Mouse (Mus musculus) midbrain, embryonic 12.5 days (tissue): ENCODE data around the gene Gm49368. TPM values are rescaled to one million over a fixed set of nuclear protein-coding genes. Genes with fewer than 3 reads are reported as not detected.
"Not testable (repeated sequence)": the region's sequence is repeated elsewhere in the genome, so short reads cannot be mapped to it uniquely, and the experiment has no call there.

ENCODE experiments used
- ATAC-seq: fragments of 200-750 bp; cut with Nextera tagmentation; 2 replicates; pipeline ENCODE4 v1.8.0; 2017; ENCODE audit warnings: low read depth, moderate TSS enrichment, moderate library complexity; ENCODE audit not compliant: low FRiP score
- H3K27ac ChIP-seq: fragments of 300-500 bp; sonication (generic); replicated peaks from 2 replicates; pipeline ENCODE4 v1.5.1; 2016; ENCODE audit warnings: mild to moderate bottlenecking
- H3K27me3 ChIP-seq: fragments of 300-500 bp; sonication (generic); 2 replicates; pipeline ENCODE4 v1.6.1; 2016; ENCODE audit warnings: mild to moderate bottlenecking
- H3K36me3 ChIP-seq: fragments of 300-500 bp; sonication (generic); 2 replicates; pipeline ENCODE4 v1.6.1; 2016
- H3K4me1 ChIP-seq: fragments of 300-500 bp; sonication (generic); 2 replicates; pipeline ENCODE4 v1.6.1; 2016
- H3K4me2 ChIP-seq: fragments of 300-500 bp; sonication (generic); replicated peaks from 2 replicates; pipeline ENCODE4 v1.6.1; 2016; ENCODE audit warnings: mild to moderate bottlenecking, moderate library complexity
- H3K4me3 ChIP-seq: fragments of 300-500 bp; sonication (generic); 2 replicates; pipeline ENCODE4 v1.5.1; 2016; ENCODE audit warnings: mild to moderate bottlenecking
- H3K9ac ChIP-seq: fragments of 300-500 bp; sonication (generic); replicated peaks from 2 replicates; pipeline ENCODE4 v1.6.1; 2016; ENCODE audit warnings: mild to moderate bottlenecking, moderate library complexity
- H3K9me3 ChIP-seq: fragments of 300-500 bp; sonication (generic); 2 replicates; pipeline ENCODE4 v1.6.1; 2016; ENCODE audit warnings: mild to moderate bottlenecking
- WGBS: fragments of 180-500 bp; shearing (Covaris S2); methylation state at CpG from one replicate; pipeline ENCODE4 v1.1.7; 2016; 5-methylcytosine and 5-hydroxymethylcytosine counted together
- polyA plus RNA-seq: library from polyadenylated mRNA; unstranded; fragments of >200 nt; fragmentation: Nextera tagmentation; extraction: Ambion mirVana; gene quantifications from 2 replicates; pipeline ENCODE4 v1.2.1, GENCODE M21; 2016

Gm49368 gene
- not detected in 2 replicates for polyA plus RNA-seq

DNA sequence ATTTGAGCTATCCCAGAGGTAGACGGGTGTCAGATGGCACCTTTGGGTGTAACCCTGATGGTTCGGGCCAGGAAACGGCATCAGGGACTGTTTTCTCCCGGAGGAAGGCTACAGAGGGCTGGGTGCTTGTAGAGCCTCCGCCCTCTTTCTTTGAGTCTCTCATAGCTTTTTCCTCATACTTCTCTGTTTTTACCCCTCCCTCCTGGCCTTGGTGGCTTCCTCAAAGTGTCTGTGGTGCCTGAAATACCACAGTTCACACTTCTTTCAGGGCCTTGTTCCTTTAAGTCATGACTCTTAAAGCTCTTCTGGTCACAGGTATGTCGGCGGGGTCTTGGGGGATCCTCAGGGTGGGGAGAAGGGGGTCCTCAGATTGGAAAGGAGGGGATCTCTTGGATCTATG, at the start of gene Gm49368, which contains the start of gene Itgam:
Gene Gm49368, plus strand, starts transcription at position 228 of the 400 bp plus-strand sequence.
Gene Itgam, plus strand, starts transcription at position 185 of the 400 bp plus-strand sequence.
- Histone ChIP-seq H3K36me3 (no peaks in the 10 kb centered on the region), H3K27ac (no peak within 1 kb of the TSS), H3K9ac (no peak within 1 kb of the TSS), H3K27me3 (no peaks in the 10 kb centered on the region), H3K4me3 (no peak within 1 kb of the TSS), H3K4me2 (no peak within 1 kb of the TSS), H3K4me1 (no peaks in the 10 kb centered on the region), H3K9me3 (no peaks in the 10 kb centered on the region)
- 94% methylated on average over 7 of the region's 7 CpGs for WGBS
- ATAC-seq: no peak

DNA sequence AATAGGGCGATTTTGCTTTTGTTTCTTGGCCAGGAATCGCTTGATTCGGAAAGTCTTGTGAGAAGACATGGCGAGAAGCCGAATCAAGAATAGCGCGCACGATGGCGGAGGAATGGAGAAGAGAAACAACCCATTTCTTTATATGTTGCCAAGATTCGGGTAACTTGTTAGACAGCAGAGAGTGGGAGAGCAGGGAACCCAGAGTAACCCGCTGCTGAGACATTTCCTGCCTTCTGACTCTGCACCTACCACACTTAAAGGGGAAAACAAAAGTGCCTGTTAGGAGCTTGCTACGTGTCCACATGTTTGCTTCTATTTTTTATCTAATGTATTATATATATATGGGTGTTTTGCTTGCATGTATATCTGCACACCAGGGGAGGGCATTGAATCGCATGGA, 49.4 kb upstream of the Gm49368 start:
- H3K36me3 ChIP-seq: no peaks in the 10 kb centered on the region
- no peak overlapping the region for H3K4me2 ChIP-seq
- ATAC-seq: no peak
- no peaks in the 10 kb centered on the region for H3K9me3 ChIP-seq
- no peaks in the 10 kb centered on the region; the same call in 1 of the 2 replicates for H3K27me3 ChIP-seq
- no peaks in the 10 kb centered on the region for H3K4me1 ChIP-seq
- H3K27ac ChIP-seq: no peak overlapping the region
- 92% methylated on average over 13 of the region's 13 CpGs for WGBS
- H3K4me3 ChIP-seq: no peak overlapping the region
- no peak overlapping the region for H3K9ac ChIP-seq

DNA sequence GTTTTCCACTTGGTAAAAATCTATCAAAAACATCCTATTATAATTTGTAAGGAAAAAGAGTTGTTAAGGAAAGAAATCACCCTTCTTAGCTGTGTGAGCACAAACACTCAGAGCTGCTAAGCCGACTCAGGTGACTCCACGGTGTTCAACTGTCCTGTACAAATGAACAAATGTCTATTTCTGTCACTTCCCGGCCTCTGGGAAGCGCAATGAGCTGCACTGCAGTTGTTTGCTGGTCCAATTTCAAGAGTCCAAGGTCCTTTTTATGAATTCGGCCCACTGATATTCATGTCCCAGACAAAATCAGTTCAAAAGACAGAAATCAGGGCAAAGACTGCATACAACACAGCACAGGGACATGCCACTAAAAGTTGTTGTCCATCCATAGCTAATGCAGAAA, 46.3 kb upstream of the Gm49368 start:
- not testable (repeated sequence) for ATAC-seq, H3K9me3 ChIP-seq, H3K4me2 ChIP-seq, H3K4me3 ChIP-seq, H3K27me3 ChIP-seq, H3K9ac ChIP-seq, H3K36me3 ChIP-seq, H3K4me1 ChIP-seq, H3K27ac ChIP-seq
- 89% methylated on average over 5 of the region's 5 CpGs for WGBS

DNA sequence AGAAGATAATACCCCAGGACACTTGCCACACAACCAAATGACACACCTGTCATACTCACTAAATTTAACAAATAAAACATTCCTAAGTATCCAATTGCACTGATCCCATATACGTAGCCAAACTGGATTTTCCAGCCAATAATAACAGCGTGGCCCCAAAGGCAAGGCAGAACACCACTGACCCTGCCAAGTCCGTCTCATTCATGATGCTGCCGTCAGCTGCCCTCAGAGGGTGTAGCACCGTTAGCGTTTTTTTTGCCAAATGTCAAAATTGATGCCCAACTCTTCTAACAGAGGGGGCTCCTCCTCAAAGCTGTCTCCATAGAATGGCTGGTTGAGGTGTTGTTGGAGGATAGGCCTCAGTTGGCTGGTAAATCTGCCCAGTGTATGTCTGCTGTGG, 45.8 kb upstream of the Gm49368 start:
- H3K4me2 ChIP-seq: no peak overlapping the region
- WGBS: 91% methylated on average over 6 of the region's 6 CpGs
- H3K27ac ChIP-seq: no peak overlapping the region
- no peak overlapping the region for H3K4me3 ChIP-seq
- no peak for ATAC-seq
- H3K9me3 ChIP-seq: no peaks in the 10 kb centered on the region
- H3K9ac ChIP-seq: no peak overlapping the region
- H3K27me3 ChIP-seq: no peaks in the 10 kb centered on the region
- H3K36me3 ChIP-seq: no peaks in the 10 kb centered on the region
- H3K4me1 ChIP-seq: no peaks in the 10 kb centered on the region

DNA sequence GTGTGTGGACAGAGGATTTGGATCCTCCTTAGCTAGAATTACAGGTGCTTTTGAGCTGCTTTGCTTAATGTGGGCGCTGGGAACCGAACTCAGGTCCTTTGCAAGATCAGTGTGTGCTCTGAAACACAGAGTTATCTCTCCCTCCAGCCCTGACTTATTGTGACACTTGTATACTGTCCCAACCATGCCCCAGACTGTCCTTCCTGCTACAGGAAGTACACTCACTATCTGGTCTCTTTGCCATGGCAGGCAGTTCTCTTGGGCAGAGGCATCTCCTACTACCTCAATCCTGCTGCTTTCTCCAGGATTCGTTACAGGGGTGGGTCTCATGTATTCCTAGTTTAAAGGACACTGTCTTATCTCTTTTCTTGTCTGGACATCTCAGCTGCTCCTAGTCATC, 44.2 kb upstream of the Gm49368 start:
- Histone ChIP-seq H3K4me3 (no peak overlapping the region), H3K9me3 (no peaks in the 10 kb centered on the region), H3K4me2 (no peak overlapping the region), H3K9ac (no peak overlapping the region), H3K4me1 (no peaks in the 10 kb centered on the region), H3K27me3 (no peaks in the 10 kb centered on the region), H3K27ac (no peak overlapping the region), H3K36me3 (no peaks in the 10 kb centered on the region)
- ATAC-seq: no peak
- WGBS: 88% methylated on average over 3 of the region's 3 CpGs

DNA sequence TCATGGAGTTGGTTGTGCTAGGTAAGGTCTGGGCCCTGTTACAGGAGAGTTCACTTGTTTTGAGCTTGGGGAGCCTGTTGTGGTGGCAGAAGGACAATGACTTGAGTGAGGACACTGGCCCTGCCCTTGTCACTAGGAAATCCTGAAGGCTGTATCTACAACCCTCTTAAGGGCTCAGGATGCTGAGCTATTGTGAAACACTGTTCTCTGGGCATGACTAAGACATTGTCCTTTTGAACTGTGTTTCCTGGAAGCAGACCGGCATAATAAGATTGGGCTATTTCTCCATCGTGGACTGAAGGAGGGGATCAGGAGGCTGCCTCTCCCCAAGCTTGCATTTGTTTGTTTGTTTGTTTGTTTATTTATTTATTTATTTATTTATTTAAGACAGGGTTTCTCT, 43.3 kb upstream of the Gm49368 start:
- no peaks in the 10 kb centered on the region for H3K27me3 ChIP-seq
- no peak overlapping the region for H3K27ac ChIP-seq
- no peaks in the 10 kb centered on the region for H3K4me1 ChIP-seq
- H3K4me2 ChIP-seq: no peak overlapping the region
- no peaks in the 10 kb centered on the region for H3K36me3 ChIP-seq
- no peak overlapping the region for H3K9ac ChIP-seq
- 82% methylated on average over 2 of the region's 2 CpGs for WGBS
- no peak overlapping the region for H3K4me3 ChIP-seq
- H3K9me3 ChIP-seq: no peaks in the 10 kb centered on the region
- ATAC-seq: no peak

DNA sequence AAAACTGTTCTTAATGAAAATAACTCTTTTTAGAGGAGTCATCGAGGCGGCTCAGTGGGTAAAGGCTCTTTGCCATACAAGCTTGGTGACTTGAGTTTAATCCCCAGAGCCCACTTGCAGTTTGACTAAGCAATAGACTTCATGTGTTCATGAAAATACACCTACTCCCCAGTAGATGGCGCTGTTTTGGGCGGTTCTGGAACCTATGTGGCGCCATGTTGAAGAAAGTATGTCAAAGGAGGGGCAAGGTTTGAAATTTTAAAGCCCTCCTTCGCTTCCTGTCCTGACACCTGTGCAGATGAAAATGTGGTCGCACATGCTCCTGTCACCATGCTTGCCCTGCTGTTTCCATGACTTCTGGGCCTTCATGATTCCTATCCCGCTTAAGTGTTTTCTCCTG, 39.5 kb upstream of the Gm49368 start:
- H3K36me3 ChIP-seq: no peaks in the 10 kb centered on the region
- H3K27me3 ChIP-seq: no peaks in the 10 kb centered on the region
- H3K4me2 ChIP-seq: no peak overlapping the region
- no peaks in the 10 kb centered on the region for H3K4me1 ChIP-seq
- H3K4me3 ChIP-seq: no peak overlapping the region
- no peak for ATAC-seq
- no peak overlapping the region for H3K9ac ChIP-seq
- 64% methylated on average over 8 of the region's 8 CpGs for WGBS
- H3K27ac ChIP-seq: no peak overlapping the region
- no peaks in the 10 kb centered on the region for H3K9me3 ChIP-seq

DNA sequence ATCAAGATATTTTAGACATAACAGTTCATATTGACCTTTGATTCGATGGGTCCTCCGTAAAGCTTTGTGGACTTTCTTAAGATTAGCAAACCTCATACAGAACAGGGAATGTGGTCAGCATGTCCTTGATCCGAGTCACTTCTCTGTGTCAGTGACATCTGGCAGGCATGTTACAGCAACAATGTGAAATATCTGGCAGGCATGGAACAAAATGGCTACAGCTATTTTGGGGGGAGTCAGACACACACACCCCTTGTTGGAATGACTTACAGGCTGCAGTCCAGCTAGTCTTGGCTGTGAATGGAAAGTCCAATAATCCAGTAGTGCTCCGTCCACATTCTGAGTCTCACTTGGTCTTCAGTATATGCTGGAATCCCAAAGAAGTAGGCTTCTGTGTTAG, 38.9 kb upstream of the Gm49368 start:
- Histone ChIP-seq H3K4me3 (no peak overlapping the region), H3K4me1 (no peaks in the 10 kb centered on the region), H3K4me2 (no peak overlapping the region), H3K27ac (no peak overlapping the region), H3K36me3 (no peaks in the 10 kb centered on the region), H3K9me3 (no peaks in the 10 kb centered on the region), H3K9ac (no peak overlapping the region), H3K27me3 (no peaks in the 10 kb centered on the region)
- ATAC-seq: no peak
- 94% methylated on average over 4 of the region's 4 CpGs for WGBS

DNA sequence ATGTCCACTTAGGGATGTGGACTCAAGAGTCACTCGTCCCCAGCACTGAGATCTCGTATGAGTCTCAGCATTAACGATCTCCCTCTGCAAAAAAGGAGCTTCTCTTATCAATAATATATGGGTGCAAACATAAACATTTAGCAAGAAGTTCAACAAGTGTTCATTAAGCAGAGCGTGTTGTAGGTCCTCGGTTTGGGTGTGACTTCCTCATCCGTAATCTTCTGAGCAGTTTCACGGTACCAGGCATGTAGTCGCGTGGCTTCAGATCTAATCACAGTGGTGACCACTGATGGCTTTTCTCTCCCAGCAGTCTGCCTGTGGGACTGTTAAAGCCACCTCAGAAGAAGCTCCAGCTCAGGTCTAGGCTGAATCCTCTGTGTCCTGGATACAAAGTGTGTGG, 38.1 kb upstream of the Gm49368 start:
- H3K4me3 ChIP-seq: no peak overlapping the region
- H3K4me1 ChIP-seq: no peaks in the 10 kb centered on the region
- no peak for ATAC-seq
- no peaks in the 10 kb centered on the region for H3K9me3 ChIP-seq
- no peaks in the 10 kb centered on the region for H3K27me3 ChIP-seq
- H3K27ac ChIP-seq: no peak overlapping the region
- H3K4me2 ChIP-seq: no peak overlapping the region
- no peak overlapping the region for H3K9ac ChIP-seq
- WGBS: 96% methylated on average over 9 of the region's 9 CpGs
- H3K36me3 ChIP-seq: no peaks in the 10 kb centered on the region

DNA sequence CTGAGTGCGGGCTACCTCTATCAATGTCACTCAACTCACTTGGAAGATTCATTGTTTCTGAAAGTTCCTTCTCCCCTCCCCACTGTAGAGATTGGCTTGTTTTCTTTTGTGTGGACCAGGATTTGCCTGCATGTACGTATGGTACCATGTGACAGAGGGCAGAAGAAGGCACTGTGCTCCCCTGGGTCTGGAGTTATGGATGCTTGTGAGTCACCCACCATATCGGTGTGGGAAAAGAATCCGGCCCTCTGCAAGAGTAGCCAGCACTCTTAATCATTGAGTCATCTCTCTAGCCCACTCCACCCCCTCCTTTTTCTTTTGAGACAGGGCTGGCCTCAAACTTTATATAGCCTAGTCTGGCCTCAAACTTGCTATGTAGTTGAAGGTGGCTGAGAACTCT, 37.6 kb upstream of the Gm49368 start:
- H3K9me3 ChIP-seq: no peaks in the 10 kb centered on the region
- H3K27me3 ChIP-seq: no peaks in the 10 kb centered on the region
- H3K4me1 ChIP-seq: no peaks in the 10 kb centered on the region
- no peak overlapping the region for H3K9ac ChIP-seq
- no peak overlapping the region for H3K4me3 ChIP-seq
- WGBS: 87% methylated on average over 4 of the region's 4 CpGs
- H3K27ac ChIP-seq: no peak overlapping the region
- no peaks in the 10 kb centered on the region for H3K36me3 ChIP-seq
- ATAC-seq: no peak
- H3K4me2 ChIP-seq: no peak overlapping the region

DNA sequence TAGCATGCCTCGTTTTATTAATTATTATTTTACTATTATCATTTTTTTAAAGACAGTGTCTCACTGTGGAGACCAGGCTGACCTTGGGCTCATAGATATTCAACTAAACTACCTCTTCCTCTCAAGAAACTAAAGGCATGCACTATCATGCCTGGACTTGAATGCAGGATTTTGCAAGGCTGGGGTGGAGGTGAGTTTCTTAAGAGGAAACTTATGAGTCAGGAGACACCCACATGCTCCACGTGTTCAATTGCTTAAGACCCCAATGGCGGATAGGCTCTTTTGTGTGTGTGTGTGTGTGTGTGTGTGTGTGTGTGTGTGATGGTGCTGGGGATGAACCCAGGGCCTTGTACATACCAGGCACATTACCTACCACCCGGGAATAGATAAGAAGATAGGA, 37.1 kb upstream of the Gm49368 start:
- ATAC-seq: no peak
- Histone ChIP-seq H3K36me3 (no peaks in the 10 kb centered on the region), H3K27ac (no peak overlapping the region), H3K4me1 (no peaks in the 10 kb centered on the region), H3K27me3 (no peaks in the 10 kb centered on the region), H3K4me3 (no peak overlapping the region), H3K4me2 (no peak overlapping the region), H3K9me3 (no peaks in the 10 kb centered on the region), H3K9ac (no peak overlapping the region)
- 80% methylated on average over 4 of the region's 4 CpGs for WGBS

DNA sequence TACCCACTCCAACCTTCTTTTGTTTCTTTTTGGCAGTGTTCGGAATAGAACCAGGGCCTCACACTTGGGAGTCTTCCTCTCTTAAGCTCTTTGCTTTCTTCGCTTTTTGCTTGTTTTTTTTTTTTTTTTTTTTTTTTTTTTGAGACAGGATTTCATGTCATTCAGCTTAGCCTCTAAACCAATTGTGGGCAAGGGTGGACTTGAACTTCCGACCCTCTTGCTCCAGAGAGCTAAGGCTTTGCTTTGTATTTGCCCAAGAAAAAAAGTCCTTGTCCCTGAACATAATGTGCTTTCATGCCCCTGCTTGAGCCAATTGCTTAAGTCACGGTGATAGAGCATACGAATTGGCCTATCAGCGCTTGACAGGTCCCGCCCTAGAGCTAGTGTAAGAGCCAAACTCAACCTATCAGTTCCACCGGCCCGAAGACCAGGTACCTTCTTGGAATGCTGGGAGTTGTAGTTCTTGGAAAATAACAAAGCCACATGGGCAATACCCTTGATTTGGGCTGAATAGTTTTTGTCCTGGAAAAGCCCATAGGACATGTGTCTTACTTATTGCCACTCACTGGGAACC, 31.0 kb upstream of the Gm49368 start:
- WGBS: 37% methylated on average over 9 of the region's 9 CpGs
- Histone ChIP-seq H3K27me3 (no peaks in the 10 kb centered on the region), H3K4me2 (no peak overlapping the region), H3K9me3 (no peaks in the 10 kb centered on the region), H3K9ac (no peak overlapping the region), H3K4me1 (no peaks in the 10 kb centered on the region), H3K4me3 (no peak overlapping the region), H3K27ac (no peak overlapping the region), H3K36me3 (no peaks in the 10 kb centered on the region)
- ATAC-seq: no peak

DNA sequence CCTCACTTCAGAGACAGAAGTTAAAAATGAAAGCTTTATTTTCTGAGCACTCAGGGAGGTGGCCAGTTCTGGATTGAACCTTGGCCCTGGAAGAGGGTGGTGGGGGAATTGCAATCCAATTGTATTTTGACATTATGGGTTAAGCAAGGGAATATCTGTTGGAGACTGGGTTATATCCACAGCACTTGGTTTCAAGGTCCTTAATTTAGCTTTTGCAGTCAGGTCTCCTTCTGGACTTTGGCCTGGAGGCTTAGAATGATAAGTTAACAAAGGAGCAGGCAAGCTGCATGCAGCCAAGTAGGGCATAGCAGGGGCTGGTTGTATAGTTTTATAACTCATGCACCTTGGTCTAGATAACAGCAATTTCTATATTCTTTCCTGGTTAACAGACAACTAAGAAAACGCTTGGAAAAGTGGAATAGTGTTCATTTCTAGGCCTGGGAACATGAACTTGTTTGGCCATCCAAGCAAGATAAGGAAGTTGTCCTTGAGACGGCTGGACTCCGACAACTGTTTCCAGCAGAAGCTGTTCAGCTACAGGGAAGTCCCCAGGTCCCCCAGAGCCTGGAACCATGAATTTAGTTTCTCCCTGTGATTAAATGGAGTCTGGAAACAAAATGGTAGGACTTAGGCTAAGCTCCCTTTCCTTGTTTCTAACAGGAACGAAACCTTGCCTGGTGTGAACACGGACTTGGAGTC, 30.0 kb upstream of the Gm49368 start:
- no peak overlapping the region for H3K4me2 ChIP-seq
- 88% methylated on average over 5 of the region's 5 CpGs for WGBS

More for the DNA sequence above, 30.0 kb upstream of the Gm49368 start:
- no peak for ATAC-seq
- Histone ChIP-seq H3K9me3 (no peaks in the 10 kb centered on the region), H3K27ac (no peak overlapping the region), H3K27me3 (no peaks in the 10 kb centered on the region), H3K4me1 (no peaks in the 10 kb centered on the region), H3K9ac (no peak overlapping the region), H3K4me3 (no peak overlapping the region), H3K36me3 (no peaks in the 10 kb centered on the region)
